Mouse (Mus musculus) hindlimb bud, embryonic 11.5 days (tissue): ENCODE data around the gene Fam92b.

Experiments
- DNase-seq: peaks from one replicate; pipeline ENCODE4 v3.0.0-alpha.2; 2012; ENCODE audit warnings: low read depth, low spot score; ENCODE audit errors: extremely low spot score

Fam92b gene

GRCm38 (mm10) chr8:120160366-120160765 lies 16.9 kb downstream of the Fam92b start:
- no peak for DNase-seq

DNA sequence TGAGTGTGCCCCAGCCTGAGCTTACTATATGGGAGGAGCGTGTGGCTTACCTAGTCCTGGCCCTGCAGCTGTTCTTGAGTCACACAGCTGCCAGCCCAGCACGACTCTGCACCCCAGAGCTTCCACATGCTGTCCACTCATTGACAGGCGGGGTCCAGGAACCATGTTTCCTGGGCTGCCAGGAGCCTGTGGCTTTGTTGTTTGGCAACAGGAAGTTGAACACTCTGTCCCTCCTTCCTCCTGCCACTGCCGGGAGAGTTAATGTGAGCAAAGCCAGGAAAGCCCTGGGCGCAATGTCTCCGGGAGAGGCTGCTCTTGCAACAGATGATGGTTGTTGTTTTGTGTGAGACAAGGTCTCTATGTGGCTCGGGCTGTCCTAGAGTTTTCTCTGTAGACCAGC lies 24.6 kb downstream of the Fam92b start:
- no peak for DNase-seq

- no peak for DNase-seq
These were observed 26.1 kb downstream of the Fam92b start for GRCm38 (mm10) chr8:120151151-120151550.

- no peak for DNase-seq
These were observed 27.2 kb downstream of the Fam92b start for GRCm38 (mm10) chr8:120150028-120150427.

GRCm38 (mm10) chr8:120146051-120146450 lies 31.2 kb downstream of the Fam92b start:
- no peak for DNase-seq

DNA sequence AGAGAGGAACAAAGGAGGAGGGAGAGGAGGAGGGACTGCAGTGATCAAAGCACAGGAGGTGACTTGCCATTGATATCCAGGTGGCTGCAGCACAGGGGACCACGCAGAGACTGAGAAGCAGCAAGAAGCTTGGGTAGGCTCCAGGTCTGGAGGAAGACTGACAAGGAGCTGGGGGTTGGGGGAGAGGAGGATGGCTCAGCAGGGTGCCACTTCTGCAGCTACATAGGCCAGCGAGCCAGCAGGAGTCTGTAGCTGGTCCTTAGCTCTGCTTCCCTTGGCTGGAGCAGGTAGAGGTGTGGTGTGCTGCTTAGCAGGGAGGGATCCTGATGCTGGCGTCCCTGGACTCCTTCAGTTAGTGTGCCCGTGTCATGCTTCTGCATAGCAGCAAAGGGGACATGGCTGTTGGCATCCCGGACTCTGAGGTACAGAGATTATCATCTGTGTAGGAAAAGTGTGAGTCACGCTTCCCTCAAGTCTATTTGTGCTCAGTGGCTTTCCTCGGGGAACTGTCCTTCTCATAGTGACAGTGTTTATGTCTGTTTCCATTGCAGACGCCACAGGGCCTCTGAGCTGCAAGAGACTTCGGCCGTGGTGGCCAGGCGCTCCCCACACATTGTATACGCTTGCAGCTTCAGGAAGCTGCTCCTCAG lies 32.5 kb downstream of the Fam92b start:
- no peak for DNase-seq

- DNase-seq: no peak
These were observed 33.2 kb downstream of the Fam92b start for GRCm38 (mm10) chr8:120143911-120144651.

- no peak for DNase-seq
These were observed 36.5 kb downstream of the Fam92b start for GRCm38 (mm10) chr8:120140769-120141168.

GRCm38 (mm10) chr8:120138958-120139357 lies 38.3 kb downstream of the Fam92b start:
- no peak for DNase-seq

DNA sequence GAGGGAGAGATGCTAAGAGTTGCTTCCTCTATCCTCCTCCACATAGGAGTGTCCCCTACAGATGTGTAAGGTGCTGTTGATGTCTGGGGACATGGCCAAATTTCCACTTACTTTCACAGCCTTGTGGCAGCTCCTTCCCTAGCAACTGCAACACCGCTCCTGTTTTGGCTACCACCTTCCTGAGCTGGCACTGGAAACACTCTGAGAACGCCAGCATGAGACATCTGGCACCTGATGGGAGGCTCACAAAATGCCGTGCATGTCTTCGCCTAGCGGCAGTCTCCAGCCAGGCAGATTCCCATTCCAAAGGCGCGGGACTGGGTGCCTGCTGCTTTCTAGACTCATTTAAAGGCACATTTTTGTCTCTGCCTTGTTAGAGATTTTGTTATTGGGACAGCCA lies 40.6 kb downstream of the Fam92b start:
- no peak for DNase-seq

- DNase-seq: no peak
These were observed 41.6 kb downstream of the Fam92b start for GRCm38 (mm10) chr8:120135687-120136086.

- no peak for DNase-seq
These were observed 44.1 kb downstream of the Fam92b start for GRCm38 (mm10) chr8:120133169-120133568.

DNA sequence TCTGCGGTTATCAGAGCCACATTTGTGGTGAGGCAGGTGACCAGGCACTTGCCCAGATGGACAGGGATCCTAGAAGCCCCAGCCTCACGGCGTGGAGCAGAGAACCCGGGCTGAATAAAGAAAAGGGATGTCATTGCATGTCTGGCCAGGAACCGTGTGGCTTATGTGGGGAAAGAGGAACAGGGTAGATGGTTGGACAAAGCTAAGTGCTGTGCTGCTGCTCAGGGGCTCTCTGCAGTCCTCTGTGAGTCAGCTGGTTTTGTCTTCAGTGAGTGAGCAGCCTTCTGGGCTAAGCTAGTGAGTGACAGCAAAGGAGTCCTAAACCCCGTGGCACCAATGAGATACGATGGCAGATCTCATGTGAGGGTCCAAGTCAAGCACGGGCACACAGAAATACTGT lies 46.1 kb downstream of the Fam92b start:
- DNase-seq: no peak

GRCm38 (mm10) chr8:120129547-120129946 lies 47.7 kb downstream of the Fam92b start:
- DNase-seq: no peak

DNA sequence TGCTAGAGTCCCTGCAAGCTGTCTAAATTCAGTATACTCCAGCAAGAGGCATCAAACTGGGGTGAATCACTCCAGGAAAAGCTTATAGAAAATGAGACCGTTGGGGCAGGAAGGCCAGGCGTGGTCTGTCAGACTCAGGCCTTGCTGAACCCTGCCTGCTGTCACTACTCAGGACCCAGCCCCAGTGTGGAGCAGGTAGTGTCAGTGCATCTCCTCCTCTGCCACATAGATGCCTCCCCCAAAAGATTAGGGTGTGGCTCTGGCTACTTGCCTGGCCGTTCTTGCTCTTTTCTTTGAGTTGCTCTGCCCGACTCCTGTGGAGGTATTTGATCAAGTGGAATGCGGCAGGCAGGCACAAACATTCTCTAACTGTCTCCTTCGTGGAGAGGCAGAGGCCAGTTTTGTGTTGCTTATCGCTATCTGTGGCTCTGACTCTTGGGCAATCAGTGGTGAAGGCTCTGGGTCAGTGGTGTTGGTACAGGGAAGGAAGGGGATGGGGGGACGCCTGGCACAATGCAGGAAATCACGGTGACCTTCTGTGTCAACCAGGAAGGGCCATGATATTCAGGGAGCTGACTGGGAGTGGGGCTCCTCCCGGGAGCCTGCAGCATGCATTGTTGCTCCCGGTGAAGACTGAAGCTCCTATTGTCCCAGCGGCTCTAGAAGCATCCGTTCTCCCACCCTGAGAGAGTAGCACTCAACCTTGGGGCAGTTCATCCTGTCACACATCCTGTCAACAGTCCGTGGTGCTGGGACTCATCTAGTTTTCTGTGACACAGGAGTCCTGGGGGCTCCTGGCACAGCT lies 50.7 kb downstream of the Fam92b start:
- DNase-seq: no peak

DNA sequence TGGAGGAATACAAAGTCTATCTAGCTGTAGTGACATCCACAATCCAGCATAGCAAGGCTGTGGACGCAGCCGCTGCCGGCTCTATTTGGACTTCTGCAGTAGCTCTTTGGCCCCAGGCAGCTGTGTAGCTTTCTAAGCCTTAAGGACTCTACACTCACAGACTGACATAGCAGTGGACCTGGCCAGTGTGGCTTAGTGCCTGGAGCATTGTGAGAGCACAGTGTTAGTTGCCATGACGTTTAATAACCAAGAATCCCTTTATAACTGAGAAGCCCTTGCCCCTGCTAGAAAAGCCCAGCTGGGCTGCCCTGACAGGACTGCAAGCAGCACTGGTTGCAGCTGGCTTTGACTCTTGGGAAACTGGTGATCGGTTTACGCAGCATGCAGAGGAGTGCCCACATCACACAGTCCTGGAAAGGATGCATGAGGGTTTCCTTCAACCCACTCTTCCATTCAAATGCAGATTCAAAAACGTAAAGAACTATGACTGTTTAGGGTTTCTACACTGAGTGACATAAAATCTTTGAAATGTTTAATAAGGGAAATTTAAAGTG lies 52.4 kb downstream of the Fam92b start:
- no peak for DNase-seq

GRCm38 (mm10) chr8:120124261-120124660 lies 53.0 kb downstream of the Fam92b start:
- DNase-seq: no peak

DNA sequence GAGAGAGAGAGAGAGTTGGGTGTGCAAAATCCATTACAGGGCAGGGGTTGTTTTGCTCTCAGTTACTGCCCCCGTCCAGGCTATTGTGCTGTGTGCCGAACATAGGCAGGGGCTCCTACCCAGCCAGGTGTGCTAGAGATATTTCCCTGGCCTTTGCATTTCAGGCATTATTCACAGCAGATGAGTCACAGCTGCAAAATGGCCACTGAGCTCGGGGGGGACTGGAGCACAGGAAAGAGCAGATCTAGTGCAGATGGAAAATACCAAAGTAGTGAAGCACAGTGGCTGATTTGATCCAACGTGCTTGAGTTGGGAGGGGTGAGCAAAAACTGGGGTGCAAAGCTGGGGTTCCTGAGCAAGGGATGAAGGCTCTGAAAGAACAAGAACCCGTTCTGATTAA lies 56.3 kb downstream of the Fam92b start:
- DNase-seq: no peak

- no peak for DNase-seq
These were observed 57.3 kb downstream of the Fam92b start for GRCm38 (mm10) chr8:120119931-120120330.

- no peak for DNase-seq
These were observed 57.8 kb downstream of the Fam92b start for GRCm38 (mm10) chr8:120119429-120119828.

- DNase-seq: no peak
These were observed 58.4 kb downstream of the Fam92b start for GRCm38 (mm10) chr8:120118847-120119246.

- DNase-seq: no peak
These were observed 59.1 kb downstream of the Fam92b start for GRCm38 (mm10) chr8:120118162-120118561.
